Mouse (Mus musculus) urinary bladder, adult 2 months (tissue): ENCODE results near the gene Dhx35. TPM values are rescaled to one million over a fixed set of nuclear protein-coding genes. Genes with fewer than 3 reads are reported as not detected.

ENCODE experiments used
- DNase-seq: peaks from one replicate; pipeline ENCODE4 v3.0.0; 2022; ENCODE audit warnings: low spot score
- polyA plus RNA-seq: library from polyadenylated mRNA; depleted of rRNA; stranded (reverse); fragments of >200 nt; gene quantifications from 2 replicates; pipeline ENCODE4 v1.2.3, GENCODE M21; 2012

Dhx35 gene
- polyA plus RNA-seq, 1 experiment, result 18.4 TPM

DNA sequence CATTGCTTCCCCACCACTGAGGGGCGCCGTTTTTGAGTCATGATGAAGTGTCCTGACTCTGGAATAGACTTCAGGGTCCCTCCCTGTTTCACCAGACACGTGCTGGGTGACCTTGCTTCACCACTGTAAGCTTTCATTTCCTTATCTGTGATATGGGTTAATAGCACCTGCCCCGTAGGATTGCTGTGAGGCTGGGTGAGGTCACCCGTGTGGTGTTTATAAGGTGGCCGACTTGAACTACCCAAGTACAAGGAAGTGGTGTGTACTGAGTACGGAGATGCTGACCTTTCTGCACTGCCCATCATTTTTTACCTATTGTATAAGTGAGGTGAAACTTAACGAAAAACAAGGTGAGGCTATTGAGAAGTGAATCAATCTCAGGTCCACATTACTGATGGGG, 9.0 kb downstream of the Dhx35 start:
- DNase-seq, result no peak

DNA sequence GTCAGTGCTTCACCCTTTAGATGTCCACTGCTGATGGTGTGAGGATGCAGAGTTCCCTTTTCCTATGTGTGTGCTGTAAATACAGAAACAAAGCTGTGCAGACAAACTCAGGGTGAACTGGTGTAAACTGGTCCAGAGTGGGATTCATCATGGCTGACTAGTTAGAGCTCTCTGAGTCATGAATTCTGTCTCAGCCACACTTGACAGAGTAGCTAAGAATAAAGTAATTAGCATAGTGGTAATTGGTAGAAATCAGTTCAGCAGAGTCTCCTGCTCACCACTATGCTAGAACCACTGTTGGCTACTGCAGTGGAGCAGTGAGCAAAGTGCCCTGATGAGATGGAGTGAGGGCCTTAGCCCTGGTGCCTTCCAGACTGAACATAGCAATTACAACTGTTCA, 21.1 kb downstream of the Dhx35 start:
- no peak for DNase-seq

DNA sequence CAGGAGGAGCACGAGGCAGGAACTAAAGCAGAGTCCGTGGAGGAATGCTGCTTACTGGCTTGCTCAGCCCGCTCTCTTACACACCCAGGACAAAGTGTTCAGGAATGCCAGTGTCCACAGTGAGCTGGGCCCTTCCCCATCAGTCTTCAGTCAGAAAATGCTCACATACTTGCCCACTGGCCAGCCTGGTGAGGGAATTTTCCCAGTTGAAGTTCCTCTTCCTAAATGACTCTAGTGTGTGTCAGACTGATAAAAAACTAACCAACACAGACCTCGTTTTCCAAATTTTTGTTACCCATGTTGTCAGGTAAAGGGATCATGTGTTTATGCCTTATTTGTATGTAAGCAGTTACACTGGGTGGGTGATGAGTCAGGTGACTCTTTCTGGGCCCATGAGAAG, 21.6 kb downstream of the Dhx35 start:
- no peak for DNase-seq

DNA sequence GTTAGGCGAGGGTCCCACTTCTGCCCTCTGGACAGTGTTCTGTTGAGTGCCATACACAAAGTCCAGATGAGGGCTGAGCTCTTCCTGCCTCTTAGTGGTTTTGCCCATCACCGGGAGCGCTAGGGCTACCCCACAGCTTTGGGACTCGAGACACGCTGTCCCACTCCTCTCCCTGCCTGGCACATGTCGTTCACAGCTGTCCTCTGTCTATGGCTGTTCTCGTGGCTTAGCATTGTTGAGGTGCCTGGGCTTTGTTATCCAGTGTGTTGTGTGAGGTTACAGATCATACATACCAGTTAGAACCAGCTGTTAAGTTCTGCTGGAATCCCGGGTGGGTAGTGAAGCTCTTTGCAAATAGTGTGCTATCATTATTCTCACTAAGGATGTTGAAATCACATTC, 23.1 kb downstream of the Dhx35 start:
- DNase-seq, result no peak

DNA sequence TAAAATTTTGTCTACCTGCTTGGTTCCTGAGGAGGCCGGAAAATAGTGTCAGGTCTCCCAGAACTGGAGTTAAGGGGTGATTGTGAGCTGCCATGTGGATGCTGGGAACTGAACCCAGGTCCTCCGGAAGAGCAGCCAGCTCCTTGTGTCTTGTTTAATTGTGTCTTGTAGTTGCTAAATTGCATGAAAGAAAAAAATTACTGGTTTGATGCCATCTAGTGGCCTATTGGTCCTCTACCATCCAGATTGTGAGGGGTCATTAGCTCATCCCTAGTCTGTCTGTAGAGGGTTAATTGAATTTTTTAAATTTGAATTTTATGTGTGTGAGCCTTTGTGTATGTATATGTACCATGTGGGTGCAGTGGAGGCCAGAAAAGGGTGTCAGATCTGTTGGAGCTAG, 33.5 kb downstream of the Dhx35 start:
- no peak for DNase-seq

DNA sequence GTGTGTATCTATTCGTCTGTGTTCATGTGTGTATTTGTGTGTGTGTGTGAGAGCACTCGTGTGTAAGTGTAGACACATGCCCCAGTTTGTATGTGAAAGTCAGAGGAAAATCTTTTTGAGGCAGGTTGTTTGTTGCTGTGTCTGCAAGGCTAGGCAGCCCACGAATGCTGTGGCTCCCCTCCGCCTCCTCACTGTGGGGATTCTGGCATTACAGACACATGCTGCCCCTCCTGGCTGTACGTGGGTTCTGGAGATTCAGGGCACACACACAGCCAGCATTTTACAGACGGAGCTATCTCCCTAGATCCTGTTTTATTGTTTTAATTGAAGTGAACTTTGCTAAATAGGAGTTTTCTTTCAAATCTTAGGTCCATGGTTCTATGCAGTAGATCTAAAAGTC, 35.1 kb downstream of the Dhx35 start:
- no peak for DNase-seq

DNA sequence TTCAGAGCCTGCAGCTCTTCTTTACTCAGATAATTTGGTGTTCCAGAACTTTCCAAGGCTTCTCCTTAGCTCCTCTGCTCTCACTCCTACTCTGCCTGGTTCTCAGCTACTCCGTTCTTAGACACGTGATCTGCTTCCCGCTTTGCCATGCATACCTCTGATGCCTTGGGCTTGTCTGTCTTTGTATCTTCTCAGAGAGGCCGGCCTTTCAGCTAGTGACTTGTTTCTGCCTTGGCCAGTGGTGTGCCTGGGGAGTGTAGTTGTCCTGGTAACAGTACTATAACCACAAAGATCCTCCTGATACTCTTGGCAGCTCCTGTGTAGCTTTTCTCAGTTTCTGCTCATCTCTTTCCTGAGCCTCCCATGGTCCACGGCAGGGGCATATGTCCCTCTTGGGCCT, 38.6 kb downstream of the Dhx35 start:
- no peak for DNase-seq

DNA sequence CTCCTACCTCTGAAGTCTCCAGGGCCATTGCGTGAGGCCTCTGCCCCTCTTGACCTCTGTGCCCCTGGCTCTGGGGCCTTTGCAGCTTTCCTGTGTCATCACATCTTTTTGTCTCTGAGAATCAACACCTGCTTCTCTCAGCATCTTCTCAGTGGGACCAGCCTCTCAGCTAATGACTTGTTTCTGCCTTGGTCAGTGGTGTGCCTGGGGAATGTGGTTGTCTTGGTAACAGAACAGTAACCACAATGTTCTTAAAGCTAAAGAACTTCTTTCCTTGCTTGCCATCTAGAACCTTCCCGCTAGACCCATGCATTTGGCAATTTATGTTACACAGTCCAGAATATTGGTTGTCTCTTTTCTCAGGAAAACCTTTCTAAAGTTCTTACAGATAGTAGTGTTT, 39.0 kb downstream of the Dhx35 start:
- no peak for DNase-seq

DNA sequence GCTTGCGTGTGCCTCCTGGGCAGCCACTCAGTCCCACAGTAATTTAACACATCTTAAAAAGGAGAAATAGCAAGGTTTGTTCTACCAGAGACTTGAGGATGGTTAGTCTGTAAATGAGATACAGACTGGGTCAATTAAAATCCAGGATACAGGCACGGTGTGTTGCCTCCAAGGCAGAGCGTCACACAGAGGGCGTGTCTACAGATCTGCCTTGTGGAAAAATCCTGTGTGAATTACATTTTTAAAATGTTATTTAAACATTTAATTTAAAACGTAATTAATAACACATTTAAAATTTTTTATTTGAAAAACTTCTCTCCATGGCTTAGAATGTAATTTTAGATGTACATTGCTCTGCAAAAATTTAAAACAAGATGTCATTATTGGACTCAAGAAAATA, 48.7 kb downstream of the Dhx35 start:
- DNase-seq, result no peak

DNA sequence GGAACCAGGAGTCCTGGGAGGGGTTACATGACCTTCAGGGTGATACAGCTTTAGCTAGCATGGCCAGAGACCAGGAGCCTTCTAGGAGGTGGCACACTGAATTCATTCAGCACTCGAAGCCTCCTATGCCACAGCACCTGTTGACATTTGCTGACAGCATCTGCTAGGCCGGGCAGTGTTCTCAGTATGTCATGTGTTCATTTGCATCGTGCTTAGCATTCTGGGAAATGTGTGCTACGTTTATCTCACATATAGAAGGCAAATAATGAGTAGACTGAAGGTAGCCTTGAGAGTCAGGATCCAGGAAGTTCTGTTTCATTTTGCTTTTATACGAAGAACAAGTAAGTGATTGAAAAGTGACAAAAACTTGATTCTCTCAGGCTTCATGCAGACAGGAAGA, 50.4 kb downstream of the Dhx35 start:
- no peak for DNase-seq

DNA sequence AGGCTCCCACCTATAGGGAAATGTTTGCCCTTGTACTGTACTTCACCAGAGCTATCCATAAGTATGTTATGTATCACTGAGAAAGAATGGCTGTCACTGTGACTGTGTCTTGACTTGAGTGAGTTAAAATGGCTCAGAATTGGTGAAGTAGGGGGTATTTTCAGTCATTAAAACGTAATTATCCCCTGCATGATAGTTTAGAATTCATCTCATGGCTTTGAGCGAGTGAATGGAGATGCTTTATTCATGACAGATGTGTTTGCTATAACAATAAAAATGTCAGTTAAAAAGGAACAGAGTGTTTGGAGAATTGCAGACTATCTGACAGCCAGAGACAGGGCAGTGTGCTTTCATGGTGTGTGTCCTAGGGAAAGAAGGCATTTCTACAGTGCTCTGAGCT, 51.6 kb downstream of the Dhx35 start:
- DNase-seq, result no peak

DNA sequence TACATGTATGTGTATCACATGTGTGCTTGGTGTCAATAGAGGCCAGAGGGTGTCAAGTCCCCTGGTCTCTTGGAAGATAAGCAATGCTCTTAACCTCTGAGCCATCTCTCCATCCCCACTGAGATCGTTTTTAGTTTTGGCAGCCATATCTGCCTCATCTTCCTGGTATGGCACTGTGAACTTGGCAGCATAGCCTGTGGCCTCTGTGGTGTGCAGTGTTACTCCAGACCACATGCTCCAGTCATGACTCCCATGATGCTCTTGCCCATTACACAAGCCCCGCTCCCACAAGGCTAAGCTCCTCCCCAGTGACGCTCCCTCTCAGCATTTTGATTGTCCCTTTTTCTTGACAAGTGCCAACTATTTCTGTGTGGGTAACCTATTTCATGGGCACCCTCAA, 53.4 kb downstream of the Dhx35 start:
- DNase-seq, result no peak

DNA sequence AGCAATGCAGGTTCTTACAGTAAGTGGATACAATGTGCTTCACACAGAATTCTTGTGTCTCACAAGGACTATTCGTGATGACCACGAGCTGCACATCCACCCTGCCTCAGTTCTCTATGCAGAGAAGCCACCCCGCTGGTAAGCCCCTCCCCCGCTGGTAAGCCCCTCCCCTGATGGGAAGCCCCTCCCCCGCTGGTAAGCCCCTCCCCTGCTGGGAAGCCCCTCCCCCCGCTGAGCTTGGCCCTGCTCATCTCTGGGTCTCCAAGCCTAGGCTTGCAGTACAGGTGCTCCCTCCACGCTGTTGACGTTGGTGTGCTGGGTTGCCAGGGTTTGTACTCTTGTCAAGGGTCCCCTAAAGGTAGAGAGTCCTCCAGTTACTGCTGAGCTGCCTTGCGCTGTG, 54.8 kb downstream of the Dhx35 start:
- DNase-seq, result no peak

DNA sequence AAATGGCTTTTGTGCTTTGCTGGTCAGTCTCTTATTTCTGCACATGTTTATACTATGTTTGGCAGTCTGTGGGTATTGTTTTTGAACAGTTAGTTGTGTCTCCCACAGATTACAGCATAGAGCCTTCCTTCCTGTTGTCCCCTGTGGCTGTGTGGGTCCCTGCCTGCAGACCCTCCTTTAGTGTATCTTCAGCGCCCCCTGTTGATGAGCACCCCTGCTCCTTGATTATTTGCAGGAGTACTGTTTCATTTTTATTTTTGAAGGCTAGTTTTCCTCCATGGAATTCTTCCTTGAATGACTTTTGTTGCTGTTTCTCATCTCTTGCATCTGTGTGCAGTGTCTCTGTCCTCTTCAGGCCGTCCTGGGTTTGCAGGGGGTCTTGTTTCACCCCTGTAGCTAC, 58.0 kb downstream of the Dhx35 start:
- no peak for DNase-seq

DNA sequence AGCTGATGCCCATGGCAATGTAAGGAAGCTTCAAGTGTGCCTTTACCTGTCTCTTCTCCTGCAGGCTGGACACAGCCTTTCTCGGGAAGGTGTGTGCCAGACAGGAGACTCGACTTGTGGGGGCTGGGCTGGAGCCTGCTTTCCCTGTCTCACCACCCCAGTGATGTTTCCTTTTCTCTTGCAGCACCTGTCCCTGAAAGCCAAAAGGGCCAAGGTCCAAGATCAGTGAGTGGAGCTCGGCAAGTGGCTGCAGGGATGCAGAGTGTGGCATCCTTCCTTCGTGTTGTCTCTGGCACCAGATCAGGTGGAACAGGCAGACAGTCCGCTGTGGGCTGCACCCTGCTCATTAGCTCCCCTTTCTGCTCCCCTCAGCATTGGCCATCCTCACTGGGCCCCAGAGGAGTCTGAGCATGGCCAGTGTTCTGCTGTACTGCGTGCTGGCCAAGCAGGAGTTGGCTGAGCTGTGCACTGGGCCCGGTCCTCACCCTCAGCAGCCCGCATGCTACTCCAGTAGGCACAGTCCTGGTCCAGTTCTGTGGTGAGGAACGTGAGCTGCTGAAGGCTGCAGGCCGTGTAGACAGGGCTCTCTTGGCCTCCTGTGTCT, 62.4 kb downstream of the Dhx35 start:
- DNase-seq, result no peak

DNA sequence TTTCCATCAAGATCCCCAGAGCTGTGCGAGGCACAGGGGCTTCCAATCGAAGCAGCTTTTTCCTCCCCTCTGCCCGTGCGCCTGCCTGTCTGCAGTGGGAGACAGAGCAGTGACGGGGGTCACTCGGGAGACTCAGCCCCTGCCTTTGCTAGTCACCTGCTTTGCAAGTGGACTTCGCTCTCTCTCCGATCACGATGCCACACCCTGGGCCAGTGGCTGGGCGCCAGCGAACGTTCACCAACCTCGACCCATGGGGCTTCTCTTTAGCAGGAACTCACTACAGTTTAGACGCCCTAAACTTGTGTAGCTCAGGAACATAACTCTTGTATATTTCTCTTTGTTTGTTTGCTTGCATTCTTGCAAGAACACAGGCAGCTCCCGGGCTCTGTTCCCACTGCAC, 63.0 kb downstream of the Dhx35 start:
- no peak for DNase-seq

DNA sequence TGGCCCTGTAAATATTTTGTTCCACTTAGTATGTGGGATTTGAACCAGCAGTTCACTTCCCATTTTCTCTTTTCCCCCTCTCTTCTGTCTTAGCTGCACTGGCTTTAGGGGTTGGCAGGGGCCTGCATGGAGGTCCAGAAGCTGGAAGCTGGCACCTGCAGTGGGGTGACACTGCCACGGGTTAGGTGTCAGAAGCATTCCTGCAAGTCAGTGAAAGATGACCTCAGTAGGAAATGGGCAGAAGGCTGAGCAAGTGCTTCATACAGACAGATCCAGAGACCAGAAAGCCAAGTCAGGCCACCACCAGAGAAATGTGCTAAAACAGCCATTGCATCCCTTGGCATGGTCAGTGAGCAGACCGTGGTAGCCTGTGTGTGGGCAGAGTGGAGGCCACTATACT, 66.5 kb downstream of the Dhx35 start:
- no peak for DNase-seq

DNA sequence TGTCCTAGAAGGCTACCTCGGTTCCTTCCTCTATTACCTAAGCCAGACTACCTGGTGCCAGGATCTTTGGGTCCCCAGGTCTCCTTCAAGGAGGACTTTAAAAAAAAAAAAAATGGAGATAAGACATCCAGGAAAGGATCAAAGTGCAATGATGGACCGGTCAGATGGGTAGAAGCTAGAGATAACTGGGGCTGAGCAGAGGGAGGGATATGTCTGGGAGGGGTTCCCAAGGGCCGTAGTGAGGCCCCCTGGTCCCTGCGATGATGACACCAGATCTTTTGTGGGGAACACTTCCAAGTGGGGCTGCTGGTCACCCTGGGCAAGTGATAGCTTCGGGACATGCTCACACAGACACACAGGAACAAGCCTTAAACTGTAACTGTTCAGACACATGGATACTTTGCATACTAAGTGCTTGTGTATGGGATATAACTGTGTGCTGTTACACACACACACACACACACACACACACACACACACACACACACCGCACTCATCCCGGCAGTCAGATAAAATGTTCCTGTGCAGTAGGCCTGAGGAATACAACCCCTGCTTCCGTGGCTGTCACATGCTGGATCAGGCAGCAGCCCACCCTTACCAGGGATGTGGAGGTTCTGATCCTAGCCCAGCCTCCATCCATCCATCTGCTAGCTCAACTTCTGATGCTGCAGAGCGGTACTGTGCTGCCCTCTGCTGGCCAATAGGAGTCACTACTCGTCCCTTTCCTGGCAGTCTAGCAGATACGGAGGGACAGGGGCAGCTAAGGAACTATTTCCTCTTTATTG, 68.9 kb downstream of the Dhx35 start:
- DNase-seq, result peak; percentile 36

DNA sequence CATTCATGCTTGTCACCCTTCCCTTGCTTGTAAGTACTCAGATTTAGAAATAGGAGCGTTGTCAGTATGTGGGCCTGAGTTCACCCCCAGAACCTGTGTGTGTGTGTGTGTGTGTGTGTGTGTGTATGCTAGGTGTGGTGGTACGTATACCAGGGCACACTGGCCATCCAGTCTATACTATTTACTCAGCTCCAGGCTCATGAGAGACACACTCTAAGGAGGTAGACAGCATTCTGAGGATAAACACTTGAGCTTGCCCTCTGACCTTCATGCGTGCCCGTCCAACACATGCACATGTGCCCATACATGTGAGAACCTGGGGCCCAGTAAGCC, 69.5 kb downstream of the Dhx35 start:
- no peak for DNase-seq

DNA sequence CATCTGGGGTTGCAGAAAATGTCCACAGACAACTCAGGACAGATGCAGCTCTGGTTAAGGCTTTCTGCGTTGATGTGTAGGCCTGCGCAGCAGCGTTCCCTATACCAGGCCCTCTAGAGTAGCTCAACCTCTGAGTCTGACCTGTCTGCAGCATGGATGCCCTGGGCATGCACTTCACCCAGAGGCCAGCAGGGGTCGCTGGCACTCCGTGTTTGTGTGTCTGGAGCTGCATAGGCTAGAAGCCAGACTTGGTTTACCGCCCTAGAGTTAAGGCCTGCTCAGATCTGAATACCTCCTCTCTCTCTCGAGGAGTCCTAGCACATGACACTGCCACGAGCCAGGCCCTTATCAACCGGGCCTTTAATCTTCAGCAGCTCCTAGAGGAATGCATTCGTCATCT, 70.8 kb downstream of the Dhx35 start:
- DNase-seq, result peak; percentile 76

DNA sequence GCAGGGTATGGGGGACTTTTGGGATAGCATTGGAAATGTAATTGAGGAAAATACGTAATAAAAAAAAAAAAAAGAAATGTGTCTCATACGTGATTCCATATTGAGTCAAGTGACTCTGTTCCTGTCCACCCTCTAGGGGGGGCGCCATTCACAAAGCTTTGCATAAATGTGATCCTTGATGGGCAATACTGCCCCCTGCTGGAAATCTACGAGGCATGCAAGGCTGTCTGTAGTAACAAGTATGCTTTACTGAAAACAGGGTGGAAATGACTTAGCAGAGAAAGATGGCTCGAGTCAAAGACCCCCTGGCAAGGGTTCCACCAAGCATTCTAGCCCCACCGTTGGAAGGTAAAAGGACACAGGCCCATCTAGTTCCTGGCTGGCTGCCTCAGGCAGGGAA, 92.0 kb downstream of the Dhx35 start:
- no peak for DNase-seq

DNA sequence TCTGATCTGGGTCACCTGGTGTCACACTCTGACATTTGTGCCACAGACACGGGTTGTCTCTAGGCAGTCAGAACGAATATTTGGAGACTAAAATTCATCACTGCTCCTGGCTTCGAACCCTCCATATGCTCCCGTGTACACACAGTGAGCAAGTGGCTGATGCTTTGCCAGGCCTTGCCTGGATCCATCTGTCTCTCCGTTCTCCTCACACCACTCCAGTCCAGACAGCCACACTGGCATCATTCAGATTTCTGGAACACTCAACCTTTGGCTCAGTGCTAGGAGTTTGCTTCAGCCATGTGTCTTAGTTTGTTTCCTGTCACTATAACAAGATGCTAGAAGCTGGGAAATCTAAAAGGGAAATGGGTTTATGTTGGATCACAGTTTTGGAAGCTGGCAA, 93.9 kb downstream of the Dhx35 start:
- no peak for DNase-seq

DNA sequence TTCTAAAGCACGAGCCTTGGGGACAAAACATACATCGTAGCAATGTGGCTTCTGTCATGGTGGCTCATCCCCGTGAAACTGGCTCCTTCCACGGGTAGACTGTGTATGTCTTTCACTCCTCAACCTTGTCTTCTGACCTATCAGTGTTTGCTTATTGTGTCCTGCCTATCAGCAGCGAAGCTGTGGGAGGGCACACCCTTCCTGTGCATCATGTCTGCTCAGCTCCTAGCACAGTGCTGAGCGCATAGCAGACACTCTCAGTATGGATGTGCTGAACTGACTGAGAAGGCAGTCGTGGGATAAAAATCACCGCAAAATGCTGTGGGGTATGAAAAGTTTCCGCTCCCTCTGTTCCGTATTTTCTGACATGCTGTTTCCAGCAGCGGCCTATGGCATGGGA, 94.6 kb downstream of the Dhx35 start:
- DNase-seq, result no peak

DNA sequence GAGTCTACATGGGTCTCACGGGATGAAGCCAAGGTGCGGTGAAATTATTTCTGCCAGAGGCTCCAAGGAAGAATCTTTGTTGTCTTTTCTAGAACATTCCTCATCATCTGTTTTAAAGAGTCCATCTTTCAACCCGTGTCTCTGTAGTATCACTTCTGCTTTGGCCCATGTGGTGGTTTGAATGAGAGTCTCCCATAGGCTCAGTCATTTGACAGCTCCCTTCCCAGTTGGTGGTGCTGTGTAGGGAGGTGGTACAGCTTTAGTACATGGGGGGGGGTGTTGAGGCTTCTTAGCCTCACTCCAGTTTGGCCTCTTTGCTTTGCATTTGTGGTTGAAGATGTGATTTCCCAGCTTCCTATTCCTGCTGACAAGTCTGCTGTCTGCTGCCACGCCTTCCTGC, 96.7 kb downstream of the Dhx35 start:
- DNase-seq, result no peak
